Mouse (Mus musculus) heart, adult 2 months (tissue): ENCODE data around the gene Sik2. TPM values are rescaled to one million over a fixed set of nuclear protein-coding genes. Genes with fewer than 3 reads are reported as not detected.

Experiments
- DNase-seq, 2 experiments: peaks; one replicate each; pipeline ENCODE4 v3.0.0; 2021
- H3K27ac ChIP-seq: fragments of 200-600 bp; 2 replicates; pipeline ENCODE4 v1.8.1; 2022
- H3K27me3 ChIP-seq: fragments of 200-500 bp; 2 replicates; pipeline ENCODE4 v1.6.1; 2012; ENCODE audit warnings: mild to moderate bottlenecking, low read length, inconsistent platforms, mixed read lengths; ENCODE audit not compliant: control insufficient read depth, insufficient read depth
- H3K36me3 ChIP-seq: fragments of 200-500 bp; 2 replicates; pipeline ENCODE4 v1.6.1; 2012; ENCODE audit warnings: low read length, inconsistent platforms; ENCODE audit not compliant: control insufficient read depth, insufficient read depth
- H3K4me1 ChIP-seq: fragments of 200-500 bp; 2 replicates; pipeline ENCODE4 v1.6.1; 2011; ENCODE audit warnings: low read length; ENCODE audit not compliant: control insufficient read depth, insufficient read depth
- H3K4me3 ChIP-seq: fragments of 200-600 bp; 2 replicates; pipeline ENCODE4 v1.8.1; 2022
- H3K79me2 ChIP-seq: fragments of 200-500 bp; replicated peaks from 2 replicates; pipeline ENCODE4 v1.6.1; 2012; ENCODE audit warnings: mild to moderate bottlenecking, inconsistent platforms, low read length, moderate library complexity, mixed read lengths; ENCODE audit not compliant: control insufficient read depth, insufficient read depth
- H3K9ac ChIP-seq: fragments of 200-500 bp; 2 replicates; pipeline ENCODE4 v1.6.1; 2012; ENCODE audit warnings: low read depth, mild to moderate bottlenecking, control low read depth, inconsistent platforms, low read length, mixed read lengths
- CTCF ChIP-seq: fragments of 200-600 bp; IDR thresholded peaks from 2 replicates; pipeline ENCODE4 v1.8.1; 2022; ENCODE audit warnings: antibody characterized with exemption, mild to moderate bottlenecking, moderate library complexity
- EP300 ChIP-seq: fragments of 200-500 bp; IDR thresholded peaks from 2 replicates; pipeline ENCODE4 v1.6.1; 2011; ENCODE audit warnings: low read depth, low read length, control low read depth; ENCODE audit not compliant: insufficient read depth
- POLR2A ChIP-seq: fragments of 200-500 bp; IDR thresholded peaks from 2 replicates; pipeline ENCODE4 v1.6.1; 2011; ENCODE audit warnings: mild to moderate bottlenecking, low read depth, low read length, control low read depth; ENCODE audit not compliant: insufficient read depth
- WGBS: fragments of 180-500 bp; shearing (Covaris S2); methylation state at CpG from one replicate; pipeline ENCODE4 v1.1.7; 2018; 5-methylcytosine and 5-hydroxymethylcytosine counted together
- intact Hi-C: fragments of 180-260 bp; cut with DNase I; formaldehyde crosslinking; loops from one replicate; pipeline ENCODE4 v1.15.1; 2025
- polyA plus RNA-seq: library from polyadenylated mRNA; depleted of rRNA; stranded (reverse); fragments of >200 nt; gene quantifications from 2 replicates; pipeline ENCODE4 v1.2.3, GENCODE M21; 2012
- total RNA-seq, 2 experiments: library from RNA; stranded (reverse); gene quantifications; 2 replicates each; pipeline ENCODE4 v1.2.3; 2021

The Sik2 gene
- total and polyA plus RNA-seq, 3 experiments, result 14.6 to 26.9 (median 22.2) TPM

DNA sequence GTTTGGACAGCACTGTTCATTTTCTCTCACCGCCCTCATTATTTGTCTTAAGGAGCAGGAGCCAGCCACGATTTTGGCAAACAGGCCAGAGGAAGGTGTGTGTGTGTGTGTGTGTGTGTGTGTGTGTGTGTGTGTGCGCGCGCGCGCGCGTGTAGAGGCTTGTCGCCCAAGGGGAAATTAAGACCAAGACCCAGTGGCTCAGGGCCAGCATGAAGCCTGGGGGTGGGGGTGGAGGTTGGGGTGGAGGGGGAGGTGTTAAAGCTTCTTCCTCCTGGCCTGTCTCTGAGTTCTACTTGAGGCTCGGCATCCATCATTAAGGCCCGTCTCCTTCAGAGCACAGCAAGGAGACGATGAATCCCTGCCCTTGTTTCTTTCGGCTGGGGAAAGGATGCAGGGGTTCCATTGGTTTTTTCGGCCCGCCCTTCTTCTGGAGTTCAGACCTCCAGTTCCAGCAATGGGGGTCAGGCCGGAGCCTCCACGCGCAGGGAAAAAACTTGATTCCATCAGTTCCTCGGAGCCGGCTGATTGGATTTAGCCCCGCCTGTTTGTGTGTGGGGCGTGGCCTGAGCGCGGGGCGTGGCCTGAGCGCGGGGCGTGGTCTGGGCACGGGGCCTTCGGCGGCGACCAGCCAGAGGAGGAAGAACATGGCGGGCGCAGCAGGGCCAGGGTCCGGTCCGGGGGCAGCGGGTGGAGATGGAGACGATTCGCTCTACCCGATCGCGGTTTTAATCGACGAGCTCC is 152.4 kb downstream of the Sik2 start:
- H3K36me3 ChIP-seq, result no peaks in the 10 kb centered on the region
- DNase-seq, result peak; percentile 94 to 99
- 2% methylated on average over 45 of the region's 45 CpGs for WGBS
- peak overlapping the region; percentile 73 for H3K27ac ChIP-seq
- TF ChIP-seq POLR2A (peak; percentile 78), EP300 (no peak)
- H3K27me3 ChIP-seq, result no peaks in the 10 kb centered on the region
- peak overlapping the region; percentile 92 for H3K4me3 ChIP-seq
- peak overlapping the region; percentile 63 for H3K9ac ChIP-seq
- H3K79me2 ChIP-seq, result no peaks in the 10 kb centered on the region
- intact Hi-C loops, result no loop called here
- no peaks in the 10 kb centered on the region; the same call in none of the 2 replicates for H3K4me1 ChIP-seq

DNA sequence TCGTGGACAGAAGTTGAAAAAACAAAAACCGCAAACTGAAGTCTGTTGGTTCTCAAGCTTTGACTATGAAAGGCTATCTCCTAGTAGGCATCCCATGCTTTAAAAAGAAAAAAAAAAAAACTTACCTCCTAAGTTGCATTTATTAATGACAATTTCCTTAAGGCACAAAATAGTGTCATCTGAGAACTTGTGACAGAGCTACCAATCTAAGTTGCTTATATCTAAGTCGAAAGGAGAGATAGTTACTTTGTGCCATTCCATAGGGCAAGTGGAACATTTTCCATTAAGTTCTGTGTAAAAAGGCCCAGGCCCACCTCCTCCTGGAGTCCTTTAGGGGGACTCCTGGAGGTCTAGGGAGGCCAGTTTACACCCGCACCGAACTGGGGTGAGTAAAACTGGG is 153.1 kb downstream of the Sik2 start:
- Histone ChIP-seq H3K4me3 (peak overlapping the region; percentile 8; the same call in 1 of the 2 replicates), H3K4me1 (no peaks in the 10 kb centered on the region; the same call in none of the 2 replicates), H3K36me3 (no peaks in the 10 kb centered on the region), H3K9ac (no peak overlapping the region), H3K79me2 (no peaks in the 10 kb centered on the region), H3K27ac (peak overlapping the region; percentile 51; the same call in 1 of the 2 replicates), H3K27me3 (no peaks in the 10 kb centered on the region)
- WGBS, result 74% methylated on average over 5 of the region's 5 CpGs
- intact Hi-C loops, result no loop called here
- TF ChIP-seq CTCF (no peak), EP300 (no peak), POLR2A (no peak)
- DNase-seq, result no peak

DNA sequence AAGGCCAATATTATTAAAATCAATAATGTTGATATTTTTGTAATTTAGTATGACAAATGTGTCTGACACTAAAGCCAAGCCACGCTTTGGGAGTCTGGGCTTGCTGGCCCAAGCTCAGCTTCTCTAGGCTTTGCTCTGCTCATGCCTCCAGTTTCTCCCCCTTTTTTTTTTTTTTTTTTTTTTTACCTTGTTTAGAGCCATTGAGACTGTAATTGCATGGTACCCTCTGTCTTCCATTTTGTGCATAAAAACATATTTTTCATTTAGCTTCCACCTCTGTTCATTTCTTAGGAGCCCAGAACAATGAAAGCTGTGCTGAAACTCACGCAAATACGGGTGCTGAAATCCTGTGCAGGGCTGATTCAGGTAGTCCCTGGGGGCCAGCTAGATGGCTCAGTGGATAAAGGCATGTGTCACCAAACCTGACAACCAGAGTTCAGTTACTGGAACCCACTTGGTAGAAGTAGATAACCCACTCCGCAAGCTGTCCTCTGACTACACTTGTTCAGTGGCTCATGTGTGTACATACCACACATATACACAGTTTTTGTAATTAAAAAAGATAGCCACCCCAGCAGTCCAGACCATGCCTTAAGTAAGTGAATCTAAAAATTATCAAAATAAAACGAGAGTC is 153.6 kb downstream of the Sik2 start:
- no peak for DNase-seq
- TF ChIP-seq POLR2A, result no peak
- TF ChIP-seq CTCF, result no peak
- no peak for TF ChIP-seq EP300
- 95% methylated on average over 5 of the region's 5 CpGs for WGBS

DNA sequence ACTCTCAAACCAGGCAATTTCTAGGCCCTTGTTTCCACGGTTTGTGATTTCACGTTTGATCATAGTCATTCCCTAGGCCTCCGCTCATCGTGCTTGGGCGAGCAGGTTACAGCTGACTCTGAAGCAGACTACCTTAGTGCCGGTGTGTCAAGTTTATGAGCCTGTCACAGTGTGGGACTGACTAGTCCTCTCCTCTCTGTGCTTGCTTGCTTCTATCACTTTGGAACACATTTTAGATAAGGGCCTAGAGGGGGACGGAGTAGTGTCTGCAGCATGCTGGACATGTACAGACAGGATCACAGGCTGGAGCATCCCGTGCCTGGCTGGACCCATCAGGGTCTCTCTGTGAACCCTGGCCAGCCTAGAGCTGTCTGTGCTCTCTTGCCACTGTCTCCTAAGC is 154.5 kb downstream of the Sik2 start:
- DNase-seq, result no peak
- no peaks in the 10 kb centered on the region for H3K79me2 ChIP-seq
- no peak overlapping the region for H3K4me3 ChIP-seq
- no peak overlapping the region for H3K9ac ChIP-seq
- peaks cover 3% of the 10 kb centered on the region for H3K4me1 ChIP-seq
- H3K27ac ChIP-seq, result no peak overlapping the region
- intact Hi-C loops, result no loop called here
- no peak for TF ChIP-seq EP300
- TF ChIP-seq POLR2A, result no peak
- no peak for TF ChIP-seq CTCF
- no peaks in the 10 kb centered on the region for H3K36me3 ChIP-seq
- WGBS, result 90% methylated on average over 8 of the region's 8 CpGs
- no peaks in the 10 kb centered on the region for H3K27me3 ChIP-seq

More for the DNA sequence above, 153.6 kb downstream of the Sik2 start:
- Histone ChIP-seq H3K27ac (no peak overlapping the region), H3K4me1 (no peaks in the 10 kb centered on the region; the same call in none of the 2 replicates), H3K27me3 (no peaks in the 10 kb centered on the region), H3K36me3 (no peaks in the 10 kb centered on the region), H3K9ac (no peak overlapping the region), H3K4me3 (no peak overlapping the region), H3K79me2 (no peaks in the 10 kb centered on the region)
- intact Hi-C loops, result no loop called here

DNA sequence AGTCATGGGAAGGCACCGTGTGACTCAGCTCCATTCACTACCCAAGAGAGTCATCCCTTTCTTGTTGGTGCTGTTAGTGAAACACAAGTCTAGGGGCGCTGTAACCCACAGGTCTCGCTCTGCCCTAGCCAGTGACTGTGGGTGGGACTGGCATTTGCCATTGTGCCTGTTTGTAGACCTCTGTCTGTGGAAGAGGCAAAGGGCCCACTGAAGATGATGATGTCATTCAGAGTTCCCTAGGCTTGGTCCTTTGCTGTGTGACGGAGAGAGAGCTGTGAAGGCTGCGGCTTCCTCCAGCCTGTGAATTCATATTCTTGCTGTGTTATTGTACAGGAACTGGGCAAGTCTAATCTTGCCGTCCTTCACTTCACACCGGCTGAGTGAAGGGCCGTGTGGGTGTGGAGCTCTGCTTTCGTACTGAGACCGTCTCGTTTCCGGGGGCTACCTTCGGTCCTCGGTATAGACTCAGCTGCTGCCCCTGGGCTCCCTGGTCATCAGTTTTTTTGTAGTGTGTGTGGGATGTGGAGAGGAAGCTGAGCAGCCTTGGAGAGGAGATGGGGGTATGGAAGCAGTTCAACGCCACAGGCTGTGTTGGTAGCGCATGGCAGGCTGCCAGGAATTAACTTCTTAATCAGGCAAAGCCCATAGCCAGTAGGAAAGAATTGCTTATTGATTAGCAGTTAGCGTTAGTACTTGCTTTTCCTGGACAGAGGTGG is 156.1 kb downstream of the Sik2 start:
- no peaks in the 10 kb centered on the region for H3K79me2 ChIP-seq
- no peak overlapping the region for H3K9ac ChIP-seq
- peaks cover 3% of the 10 kb centered on the region for H3K4me1 ChIP-seq
- TF ChIP-seq POLR2A, result no peak
- no peak for TF ChIP-seq EP300
- H3K27ac ChIP-seq, result no peak overlapping the region
- H3K27me3 ChIP-seq, result no peaks in the 10 kb centered on the region
- WGBS, result 34% methylated on average over 17 of the region's 17 CpGs
- no peak for DNase-seq
- intact Hi-C loops, result no loop called here
- H3K4me3 ChIP-seq, result no peak overlapping the region
- no peaks in the 10 kb centered on the region for H3K36me3 ChIP-seq
